Mouse (Mus musculus) neutrophil, adult 5-6 weeks (primary cell): ENCODE results near the gene Ifne. TPM values are rescaled to one million over a fixed set of nuclear protein-coding genes. Genes with fewer than 3 reads are reported as not detected.
A peak's percentile ranks its signal among the peaks of the same experiment; 100 is the strongest.
"Not testable (repeated sequence)": the region's sequence is repeated elsewhere in the genome, so short reads cannot be mapped to it uniquely, and the experiment has no call there.

ENCODE experiments used
- ATAC-seq: fragments of 151-379, 151-347 bp; 2 replicates; pipeline ENCODE4 v1.8.0; 2017; ENCODE audit warnings: mild to moderate bottlenecking, moderate TSS enrichment; ENCODE audit not compliant: insufficient number of reproducible peaks, poor library complexity, low FRiP score, severe bottlenecking; ENCODE audit errors: extremely low read depth
- total RNA-seq: library from RNA; stranded (forward); fragments of 200-1000 nt; gene quantifications from 2 replicates; pipeline ENCODE4 v1.2.3, GENCODE M21; 2017

Gene Ifne
- total RNA-seq, 1 experiment from 2014 or later, result not detected

DNA sequence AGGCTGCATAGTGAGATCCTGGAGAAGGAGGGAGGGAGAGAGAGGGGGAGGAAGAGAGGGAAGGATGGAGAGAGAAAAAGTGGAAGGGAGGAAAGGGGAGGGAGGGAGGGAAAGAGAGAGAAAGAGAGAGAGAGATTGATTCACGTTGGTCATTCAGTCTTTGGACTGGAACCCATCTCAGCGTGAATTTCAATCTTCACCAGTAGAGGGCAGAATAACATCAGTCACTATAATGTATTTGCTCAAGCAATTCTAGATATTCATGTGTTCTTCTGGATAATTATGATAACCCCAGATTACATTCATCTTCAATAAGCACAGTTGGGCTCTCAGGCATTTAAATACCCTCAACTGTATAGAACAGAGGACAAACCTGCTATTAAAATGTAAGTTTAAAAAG is 7.3 kb downstream of the Ifne start:
- ATAC-seq, result peak; percentile 52; the same call in 1 of the 2 replicates

DNA sequence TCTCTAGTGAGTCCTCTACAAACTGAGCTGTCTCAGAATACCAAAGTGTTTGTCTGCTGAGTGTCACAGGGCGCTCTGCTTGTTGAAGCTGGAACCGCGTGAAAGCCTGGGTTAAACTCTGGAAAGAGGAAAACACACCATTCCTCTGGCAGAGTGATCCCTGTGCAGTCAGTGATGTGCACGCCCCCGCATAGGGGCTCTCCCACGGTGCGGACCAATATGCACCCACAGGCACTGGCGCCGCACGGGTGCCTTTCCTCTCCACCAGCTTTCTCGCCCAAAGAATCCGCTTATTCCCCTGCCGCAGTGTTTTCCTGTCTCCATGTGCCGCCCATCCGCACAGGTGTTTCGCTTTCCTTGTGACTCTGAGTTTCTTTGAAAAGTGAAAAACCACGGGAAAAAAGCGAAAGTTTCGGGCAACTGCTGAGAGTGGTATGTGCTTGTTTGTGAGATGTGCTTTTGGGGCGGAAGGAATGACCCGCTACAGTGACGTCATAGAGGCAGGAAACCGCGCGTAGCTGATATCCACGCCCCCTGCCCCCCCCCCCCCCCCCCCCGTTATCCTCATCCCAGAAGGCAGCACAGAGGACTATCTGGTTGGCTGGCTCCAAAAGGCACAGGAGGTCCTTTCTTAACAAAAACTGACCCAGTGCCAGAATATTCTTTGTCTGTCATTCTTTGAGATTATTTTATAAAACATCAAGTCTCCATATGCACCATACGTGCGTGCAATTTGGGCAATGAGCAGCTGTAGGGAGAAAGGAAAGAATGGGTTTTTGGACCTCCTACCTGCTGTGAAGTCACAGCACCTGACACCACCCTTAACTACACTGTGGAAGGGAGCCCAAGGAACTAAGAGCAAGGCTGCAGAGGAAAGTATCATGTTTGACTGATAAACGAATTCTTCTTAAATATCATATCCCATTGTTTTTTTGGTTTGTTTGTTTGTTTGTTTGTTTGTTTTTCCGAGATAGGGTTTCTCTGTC is 11.8 kb downstream of the Ifne start:
- ATAC-seq, result peak; percentile 29; the same call in 1 of the 2 replicates

GRCm38 (mm10) chr4:88867366-88867925 is 12.6 kb downstream of the Ifne start:
- peak; percentile 88 for ATAC-seq

- peak; percentile 13; the same call in 1 of the 2 replicates for ATAC-seq
Measured at GRCm38 (mm10) chr4:88865011-88865569, 14.9 kb downstream of the Ifne start.

DNA sequence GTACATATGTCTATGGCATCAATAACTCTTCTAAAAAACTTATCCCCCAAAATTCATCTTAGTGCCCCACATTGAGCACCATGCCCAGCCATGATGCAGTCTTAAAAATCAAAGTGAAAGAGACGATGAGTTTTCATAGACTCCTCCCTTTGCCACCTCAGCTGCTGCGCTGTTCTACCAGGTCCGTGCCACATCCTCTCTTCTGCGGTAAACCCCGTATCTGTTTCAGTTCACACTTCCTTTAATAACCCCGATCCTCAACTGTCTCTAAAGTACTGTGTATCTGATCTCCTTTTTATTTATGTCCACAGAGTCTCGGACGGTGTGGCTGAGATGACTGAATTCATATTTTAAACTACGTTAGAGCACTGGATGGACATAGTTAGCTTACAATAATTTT is 15.4 kb downstream of the Ifne start:
- ATAC-seq, result peak; percentile 82

DNA sequence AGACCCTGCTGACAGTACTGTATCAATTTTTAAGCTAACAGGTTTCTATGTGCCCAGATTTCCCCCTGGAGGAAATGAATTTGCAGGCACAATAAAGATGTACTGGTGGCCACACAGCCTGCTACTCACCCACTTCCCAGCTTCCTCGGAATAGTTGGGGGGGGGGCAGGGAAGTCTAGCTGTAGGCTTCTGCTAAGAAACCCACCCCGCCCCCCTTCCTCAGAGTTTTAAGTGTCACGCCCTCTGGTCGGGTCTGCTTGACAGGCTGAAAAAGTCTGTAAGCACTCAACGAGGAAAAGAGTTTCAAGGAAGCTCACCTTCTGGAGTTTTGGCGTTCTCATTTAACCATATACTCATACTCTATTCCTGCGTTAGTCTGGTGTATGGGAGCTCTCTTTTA is 16.7 kb downstream of the Ifne start:
- no peak for ATAC-seq

- no peak for ATAC-seq
Measured at GRCm38 (mm10) chr4:88859214-88859613, 20.8 kb downstream of the Ifne start.

DNA sequence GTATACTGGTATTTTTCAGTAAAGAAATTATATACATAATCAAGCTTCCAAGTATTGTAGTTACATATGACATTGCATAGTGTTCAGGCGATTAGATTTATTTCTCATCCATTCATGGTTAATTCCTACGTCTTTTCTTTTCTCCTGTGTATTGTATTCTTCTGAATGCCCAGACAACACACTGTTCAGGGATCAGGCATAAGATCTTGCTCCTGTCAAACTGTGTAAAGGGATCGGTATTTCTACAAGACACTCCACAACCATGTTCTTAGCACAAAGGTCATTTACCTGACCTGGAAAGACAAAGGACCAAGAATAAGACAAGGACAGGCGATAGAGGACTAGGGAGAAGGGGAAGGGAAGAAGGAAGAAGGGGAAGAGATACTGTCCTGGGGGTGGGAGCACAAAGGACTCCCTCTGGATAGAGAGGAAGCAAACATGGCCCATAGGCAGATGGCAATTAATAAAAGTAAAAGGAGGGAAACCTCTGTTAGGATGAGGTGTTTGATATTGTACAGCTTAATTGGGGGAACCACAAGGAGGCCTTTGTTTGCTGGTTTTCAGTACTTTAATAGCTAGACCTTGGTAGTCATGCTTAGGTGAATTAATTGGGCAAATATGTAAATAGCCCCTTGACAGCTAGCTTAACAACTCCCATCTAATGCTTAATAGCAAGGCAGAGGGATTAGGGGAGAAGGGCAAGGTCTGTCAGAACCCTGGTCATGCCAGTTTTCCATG is 28.8 kb downstream of the Ifne start:
- no peak for ATAC-seq

DNA sequence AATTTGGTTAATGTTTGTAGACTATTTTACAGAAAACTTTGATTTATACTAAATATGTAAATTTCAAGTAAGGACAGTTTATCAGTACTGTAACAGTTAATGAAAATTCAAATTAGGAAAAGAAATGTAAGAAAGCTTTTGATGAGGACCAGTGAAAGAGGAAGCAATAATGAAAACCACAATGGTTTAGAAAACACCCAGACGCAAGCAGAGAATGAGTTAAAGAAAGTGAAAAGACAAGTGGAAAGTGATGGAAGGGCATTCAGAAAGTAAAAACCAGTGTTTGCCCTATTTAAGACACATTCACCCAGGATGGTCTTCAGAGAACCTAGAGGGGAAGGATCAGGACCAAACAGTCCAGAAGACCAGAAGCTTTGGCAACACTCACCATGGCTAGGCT is 30.3 kb downstream of the Ifne start, which contains the start of gene Ifna1:
Ifna1 (plus strand) TSS at position 390 of the 400 bp plus-strand sequence.
- no peak for ATAC-seq

DNA sequence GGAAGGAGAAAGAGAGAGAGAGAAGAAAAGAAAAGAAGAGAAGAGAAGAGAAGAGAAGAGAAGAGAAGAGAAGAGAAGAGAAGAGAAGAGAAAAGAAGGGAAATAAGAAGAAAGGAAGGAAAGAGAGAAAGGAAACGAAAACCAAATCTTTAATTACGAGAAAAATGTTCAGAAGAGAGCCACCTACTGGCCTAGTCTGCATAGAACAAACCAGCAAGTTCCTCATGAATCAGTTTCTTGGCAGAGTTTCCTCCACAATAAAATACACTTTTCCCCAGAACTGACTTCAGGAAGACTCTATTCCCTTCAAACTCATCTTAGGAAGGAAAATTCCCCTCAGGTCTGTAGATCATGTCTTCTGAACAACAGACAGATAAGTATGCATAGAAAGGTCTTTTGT is 34.7 kb downstream of the Ifne start:
- ATAC-seq, result no peak

- ATAC-seq, result no peak
Measured at GRCm38 (mm10) chr4:88841438-88841911, 38.5 kb downstream of the Ifne start, which contains the start of gene Ifna4. TSS of gene Ifna4 (plus strand) at chr4:88841861.

GRCm38 (mm10) chr4:88840058-88840457 is 39.9 kb downstream of the Ifne start:
- no peak for ATAC-seq

DNA sequence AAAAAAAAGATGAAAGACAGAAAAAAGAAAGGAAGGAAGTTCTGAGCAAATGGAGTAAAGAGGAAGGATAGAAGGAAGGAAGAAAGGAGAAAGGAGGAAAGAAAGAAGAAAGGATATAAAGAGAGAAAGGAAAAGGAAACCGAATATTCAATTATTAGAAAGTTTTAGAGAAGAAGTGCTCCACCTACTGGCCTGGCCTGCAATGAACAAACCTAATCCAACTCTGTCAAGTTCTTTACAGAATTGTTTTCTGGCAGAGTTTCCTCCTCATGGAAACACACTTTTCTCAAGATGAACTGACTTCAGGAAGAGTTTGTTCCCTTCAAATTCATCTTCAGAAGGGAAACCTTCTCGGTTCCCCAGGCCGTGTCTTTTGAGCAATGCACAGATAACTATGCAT is 41.2 kb downstream of the Ifne start:
- peak; percentile 39; the same call in 1 of the 2 replicates for ATAC-seq

DNA sequence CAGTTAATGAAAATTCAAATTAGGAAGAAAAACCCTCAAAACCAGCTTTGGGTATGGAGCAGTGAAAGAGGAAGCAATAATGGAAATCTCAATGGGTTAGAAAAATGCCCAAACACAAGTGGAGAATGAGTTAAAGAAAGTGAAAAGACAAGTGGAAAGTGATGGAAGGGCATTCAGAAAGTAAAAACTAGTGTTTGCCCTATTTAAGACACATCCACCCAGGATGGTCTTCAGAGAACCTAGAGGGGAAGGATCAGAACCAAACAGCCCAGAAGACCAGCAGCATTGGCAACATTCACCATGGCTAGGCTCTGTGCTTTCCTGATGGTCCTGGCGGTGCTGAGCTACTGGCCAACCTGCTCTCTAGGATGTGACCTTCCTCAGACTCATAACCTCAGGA is 44.8 kb downstream of the Ifne start, which contains the start of gene Ifna5:
Ifna5 (plus strand) TSS at position 301 of the 400 bp plus-strand sequence.
- not testable (repeated sequence) for ATAC-seq

GRCm38 (mm10) chr4:88830523-88830922 is 49.5 kb downstream of the Ifne start:
- no peak for ATAC-seq
